Mouse (Mus musculus): ENCODE data around the gene Hbb-y.

GRCm38 (mm10) chr7:103840268-103840667 is 12.7 kb downstream of the Hbb-y start, which contains the start of gene Hbb-bh2:
- TF ChIP-seq EP300 (IDR thresholded peaks at IDR 0.05; ENCODE audit: low read depth) (no peak), CTCF (IDR thresholded peaks at IDR 0.05; ENCODE audit: low read depth) (no peak)
